Mouse (Mus musculus) midbrain, embryonic 13.5 days (tissue): ENCODE data around the gene Slc30a5. TPM values are rescaled to one million over a fixed set of nuclear protein-coding genes. Genes with fewer than 3 reads are reported as not detected.

Experiments used
- ATAC-seq: fragments of 200-750 bp; cut with Nextera tagmentation; 2 replicates; pipeline ENCODE4 v1.8.0; 2017; ENCODE audit warnings: mild to moderate bottlenecking, moderate TSS enrichment, moderate library complexity
- H3K27ac ChIP-seq: fragments of 300-500 bp; sonication (generic); 2 replicates; pipeline ENCODE4 v1.5.1; 2015; ENCODE audit warnings: inconsistent platforms, mild to moderate bottlenecking, moderate library complexity
- H3K27me3 ChIP-seq: fragments of 300-500 bp; sonication (generic); 2 replicates; pipeline ENCODE4 v1.6.1; 2015; ENCODE audit warnings: mild to moderate bottlenecking, inconsistent platforms
- H3K36me3 ChIP-seq: fragments of 300-500 bp; sonication (generic); 2 replicates; pipeline ENCODE4 v1.6.1; 2015; ENCODE audit warnings: mild to moderate bottlenecking, inconsistent platforms
- H3K4me1 ChIP-seq: fragments of 300-500 bp; sonication (generic); replicated peaks from 2 replicates; pipeline ENCODE4 v1.6.1; 2015; ENCODE audit warnings: inconsistent platforms
- H3K4me2 ChIP-seq: fragments of 300-500 bp; sonication (generic); replicated peaks from 2 replicates; pipeline ENCODE4 v1.6.1; 2015; ENCODE audit warnings: moderate library complexity, mild to moderate bottlenecking, inconsistent platforms
- H3K4me3 ChIP-seq: fragments of 300-500 bp; sonication (generic); replicated peaks from 2 replicates; pipeline ENCODE4 v1.5.1; 2015; ENCODE audit warnings: mild to moderate bottlenecking, inconsistent platforms
- H3K9ac ChIP-seq: fragments of 300-500 bp; sonication (generic); replicated peaks from 2 replicates; pipeline ENCODE4 v1.6.1; 2015; ENCODE audit warnings: mild to moderate bottlenecking, inconsistent platforms
- H3K9me3 ChIP-seq: fragments of 300-500 bp; sonication (generic); 2 replicates; pipeline ENCODE4 v1.6.1; 2016; ENCODE audit warnings: mild to moderate bottlenecking, inconsistent platforms
- WGBS: fragments of 180-500 bp; shearing (Covaris S2); methylation state at CpG from one replicate; pipeline ENCODE4 v1.1.7; 2015; 5-methylcytosine and 5-hydroxymethylcytosine counted together
- polyA plus RNA-seq: library from polyadenylated mRNA; unstranded; fragments of >200 nt; fragmentation: Nextera tagmentation; extraction: Ambion mirVana; gene quantifications from 2 replicates; pipeline ENCODE4 v1.2.1, GENCODE M21; 2015

Gene Slc30a5
- 30.3 and 32.5 TPM in 2 replicates for polyA plus RNA-seq

GRCm38 (mm10) chr13:100832741-100833639 is at the start of gene Slc30a5:
TSS of gene Slc30a5 (minus strand) at chr13:100833427.
- peak within 1 kb of the TSS; percentile 96 for H3K9ac ChIP-seq
- ATAC-seq, result peak; percentile 98
- peak within 1 kb of the TSS; percentile 78 for H3K4me2 ChIP-seq
- H3K27me3 ChIP-seq, result no peaks in the 10 kb centered on the region
- H3K27ac ChIP-seq, result peak within 1 kb of the TSS; percentile 92
- under 1% methylated on average over 91 of the region's 94 CpGs for WGBS
- H3K36me3 ChIP-seq, result peaks cover under 1% of the 10 kb centered on the region; the same call in 1 of the 2 replicates
- peaks cover 22% of the 10 kb centered on the region for H3K4me1 ChIP-seq
- peak within 1 kb of the TSS; percentile 95 for H3K4me3 ChIP-seq
- no peaks in the 10 kb centered on the region for H3K9me3 ChIP-seq

GRCm38 (mm10) chr13:100881944-100882343 is 48.7 kb upstream of the Slc30a5 start:
- Histone ChIP-seq H3K9ac (no peak overlapping the region), H3K4me2 (no peak overlapping the region), H3K4me3 (no peak overlapping the region), H3K27ac (no peak overlapping the region), H3K27me3 (no peaks in the 10 kb centered on the region), H3K4me1 (no peaks in the 10 kb centered on the region), H3K9me3 (no peaks in the 10 kb centered on the region), H3K36me3 (no peaks in the 10 kb centered on the region)
- ATAC-seq, result no peak
- 91% methylated on average over 2 of the region's 2 CpGs for WGBS

- Histone ChIP-seq H3K9me3 (no peaks in the 10 kb centered on the region), H3K27me3 (no peaks in the 10 kb centered on the region), H3K27ac (no peak overlapping the region), H3K36me3 (no peaks in the 10 kb centered on the region), H3K4me2 (no peak overlapping the region), H3K4me3 (no peak overlapping the region), H3K9ac (no peak overlapping the region), H3K4me1 (no peaks in the 10 kb centered on the region)
- ATAC-seq, result no peak
- WGBS, result 62% methylated on average over 3 of the region's 3 CpGs
Observed at GRCm38 (mm10) chr13:100879806-100880205, 46.6 kb upstream of the Slc30a5 start.

- H3K4me1 ChIP-seq, result peaks cover 3% of the 10 kb centered on the region; the same call in 1 of the 2 replicates
Observed at GRCm38 (mm10) chr13:100879326-100879725, 46.1 kb upstream of the Slc30a5 start.

DNA sequence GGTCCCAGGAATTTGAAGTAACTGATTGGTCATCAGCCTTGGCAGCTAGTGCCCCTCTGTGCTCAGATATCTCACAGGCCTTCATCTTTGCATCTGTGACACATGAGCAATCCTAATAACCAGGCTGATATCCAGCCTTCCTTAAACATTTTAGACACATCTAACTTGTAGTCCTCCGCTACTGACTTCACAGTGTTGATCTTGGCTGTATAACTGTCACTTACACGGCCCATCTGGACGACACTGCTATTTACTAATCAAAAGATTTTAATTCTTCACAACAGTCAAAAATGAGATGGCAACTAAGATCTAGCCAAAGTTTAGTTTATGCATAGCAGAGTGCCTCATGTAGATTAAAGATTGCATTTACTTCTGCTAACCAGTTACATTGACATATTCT is 45.0 kb upstream of the Slc30a5 start:
- WGBS, result 93% methylated on average over 3 of the region's 3 CpGs
- Histone ChIP-seq H3K4me2 (no peak overlapping the region), H3K9ac (no peak overlapping the region), H3K9me3 (no peaks in the 10 kb centered on the region), H3K27ac (no peak overlapping the region), H3K36me3 (no peaks in the 10 kb centered on the region), H3K4me3 (no peak overlapping the region), H3K27me3 (no peaks in the 10 kb centered on the region), H3K4me1 (peaks cover 3% of the 10 kb centered on the region; the same call in 1 of the 2 replicates)
- no peak for ATAC-seq

More at GRCm38 (mm10) chr13:100879326-100879725, 46.1 kb upstream of the Slc30a5 start:
- no peaks in the 10 kb centered on the region for H3K36me3 ChIP-seq
- no peaks in the 10 kb centered on the region for H3K9me3 ChIP-seq
- no peaks in the 10 kb centered on the region for H3K27me3 ChIP-seq
- no peak overlapping the region for H3K9ac ChIP-seq
- WGBS, result 56% methylated on average over 3 of the region's 3 CpGs
- ATAC-seq, result no peak
- H3K27ac ChIP-seq, result no peak overlapping the region
- no peak overlapping the region for H3K4me2 ChIP-seq
- no peak overlapping the region for H3K4me3 ChIP-seq

GRCm38 (mm10) chr13:100877703-100878102 is 44.5 kb upstream of the Slc30a5 start:
- Histone ChIP-seq H3K4me3 (no peak overlapping the region), H3K36me3 (no peaks in the 10 kb centered on the region), H3K9me3 (no peaks in the 10 kb centered on the region), H3K27ac (no peak overlapping the region), H3K4me2 (no peak overlapping the region), H3K9ac (no peak overlapping the region), H3K4me1 (peaks cover 3% of the 10 kb centered on the region; the same call in 1 of the 2 replicates), H3K27me3 (no peaks in the 10 kb centered on the region)
- no peak for ATAC-seq
- 89% methylated on average over 3 of the region's 3 CpGs for WGBS

GRCm38 (mm10) chr13:100875103-100875502 is 41.9 kb upstream of the Slc30a5 start:
- 68% methylated on average over 4 of the region's 4 CpGs for WGBS
- peaks cover 13% of the 10 kb centered on the region for H3K4me1 ChIP-seq
- no peak for ATAC-seq

DNA sequence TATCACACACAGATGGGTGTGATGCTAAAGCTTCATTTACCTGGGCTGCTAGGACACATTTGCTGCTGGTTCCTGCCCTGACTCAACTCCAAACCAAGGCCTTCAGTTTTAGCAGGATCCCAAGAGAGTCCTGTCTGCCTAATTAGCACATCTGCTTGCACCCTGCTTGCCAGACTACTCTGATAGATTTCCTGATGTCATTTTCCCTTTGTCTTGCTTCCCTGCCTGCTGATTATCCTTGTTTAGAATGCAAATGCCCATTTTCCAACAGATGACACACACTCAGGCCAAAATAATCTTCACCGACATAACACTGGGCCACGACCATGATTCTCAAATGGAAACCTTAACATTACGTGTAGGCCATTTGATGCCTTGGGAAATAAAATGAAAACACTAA is 41.4 kb upstream of the Slc30a5 start:
- H3K9ac ChIP-seq, result no peak overlapping the region
- H3K27me3 ChIP-seq, result no peaks in the 10 kb centered on the region
- no peaks in the 10 kb centered on the region for H3K9me3 ChIP-seq
- H3K4me1 ChIP-seq, result peaks cover 13% of the 10 kb centered on the region
- H3K4me3 ChIP-seq, result no peak overlapping the region
- peak; percentile 34; the same call in 1 of the 2 replicates for ATAC-seq
- WGBS, result 48% methylated on average over 3 of the region's 3 CpGs
- peak overlapping the region; percentile 25; the same call in 1 of the 2 replicates for H3K27ac ChIP-seq
- no peak overlapping the region for H3K4me2 ChIP-seq
- H3K36me3 ChIP-seq, result no peaks in the 10 kb centered on the region

More at GRCm38 (mm10) chr13:100875103-100875502, 41.9 kb upstream of the Slc30a5 start:
- Histone ChIP-seq H3K4me2 (no peak overlapping the region), H3K27me3 (no peaks in the 10 kb centered on the region), H3K9me3 (no peaks in the 10 kb centered on the region), H3K27ac (0 out of 2 replicates have a peak overlapping the region, but pooled peaks have one; percentile 25), H3K4me3 (no peak overlapping the region), H3K36me3 (no peaks in the 10 kb centered on the region), H3K9ac (no peak overlapping the region)

GRCm38 (mm10) chr13:100873530-100873929 is 40.3 kb upstream of the Slc30a5 start:
- H3K27me3 ChIP-seq, result no peaks in the 10 kb centered on the region
- H3K9ac ChIP-seq, result no peak overlapping the region
- WGBS, result 84% methylated on average over 8 of the region's 8 CpGs
- ATAC-seq, result no peak
- peaks cover 13% of the 10 kb centered on the region for H3K4me1 ChIP-seq
- no peak overlapping the region for H3K4me3 ChIP-seq
- no peak overlapping the region for H3K27ac ChIP-seq
- no peaks in the 10 kb centered on the region for H3K36me3 ChIP-seq
- no peaks in the 10 kb centered on the region for H3K9me3 ChIP-seq
- no peak overlapping the region for H3K4me2 ChIP-seq

DNA sequence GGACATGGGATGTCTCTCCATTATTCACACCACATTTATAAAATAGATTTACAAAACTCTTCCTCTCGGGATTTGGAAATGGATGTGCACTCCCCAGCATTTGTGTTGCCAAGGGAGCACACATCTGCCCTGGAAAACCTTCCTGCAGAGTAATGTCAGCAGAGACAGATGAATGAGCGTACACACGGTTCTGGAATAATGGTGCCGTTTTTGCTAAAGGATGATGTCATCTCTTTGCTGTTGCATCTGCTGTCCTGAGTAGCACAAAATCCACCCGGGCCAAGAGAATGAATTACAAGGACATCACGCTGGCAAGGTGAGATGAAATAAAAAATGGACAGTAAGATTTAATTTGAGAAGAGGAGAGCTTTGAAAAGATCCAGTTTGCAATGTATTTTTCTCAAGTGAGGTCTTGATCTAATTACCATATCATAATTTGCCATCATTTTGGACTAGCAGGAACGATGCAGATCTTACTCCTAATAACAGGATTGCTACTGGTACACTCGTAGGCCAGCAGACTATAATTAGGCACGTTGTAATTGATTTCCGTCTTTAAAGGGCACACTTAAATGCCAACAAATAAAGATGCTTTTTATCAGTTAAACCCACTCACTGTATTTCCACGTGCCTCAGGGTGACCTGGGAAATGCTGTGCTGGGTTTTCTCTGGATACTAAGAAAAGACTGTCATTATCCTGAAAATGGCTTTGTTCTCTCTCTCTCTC is 38.4 kb upstream of the Slc30a5 start:
- Histone ChIP-seq H3K36me3 (no peaks in the 10 kb centered on the region), H3K4me3 (no peak overlapping the region), H3K4me2 (no peak overlapping the region), H3K27me3 (no peaks in the 10 kb centered on the region), H3K4me1 (peaks cover 13% of the 10 kb centered on the region), H3K9ac (no peak overlapping the region), H3K27ac (peak overlapping the region; percentile 51; the same call in 1 of the 2 replicates), H3K9me3 (no peaks in the 10 kb centered on the region)
- ATAC-seq, result peak; percentile 59
- 43% methylated on average over 11 of the region's 11 CpGs for WGBS

- Histone ChIP-seq H3K27ac (no peak overlapping the region), H3K9ac (no peak overlapping the region), H3K4me3 (no peak overlapping the region), H3K4me1 (peaks cover 13% of the 10 kb centered on the region), H3K9me3 (no peaks in the 10 kb centered on the region), H3K4me2 (no peak overlapping the region), H3K27me3 (no peaks in the 10 kb centered on the region), H3K36me3 (no peaks in the 10 kb centered on the region)
- WGBS, result 78% methylated on average over 4 of the region's 4 CpGs
- ATAC-seq, result no peak
Observed at GRCm38 (mm10) chr13:100869813-100870212, 36.6 kb upstream of the Slc30a5 start.

- H3K9ac ChIP-seq, result no peak overlapping the region
- H3K36me3 ChIP-seq, result no peaks in the 10 kb centered on the region
- WGBS, result 92% methylated on average over 6 of the region's 6 CpGs
- no peak for ATAC-seq
- H3K9me3 ChIP-seq, result no peaks in the 10 kb centered on the region
- H3K4me3 ChIP-seq, result no peak overlapping the region
- no peaks in the 10 kb centered on the region for H3K27me3 ChIP-seq
- no peak overlapping the region for H3K4me2 ChIP-seq
- no peak overlapping the region for H3K27ac ChIP-seq
- H3K4me1 ChIP-seq, result peaks cover 1% of the 10 kb centered on the region; the same call in 1 of the 2 replicates
Observed at GRCm38 (mm10) chr13:100866311-100866710, 33.1 kb upstream of the Slc30a5 start.
